Mouse (Mus musculus): ENCODE results near the gene Mafg.

Gene Mafg

GRCm38 (mm10) chr11:120648001-120648476, 14.6 kb upstream of the Mafg start, which contains the start of gene Myadml2:
TSS of gene Myadml2 (minus strand) at chr11:120648158.
- in situ Hi-C loops (cut with MboI; ENCODE audit: unreplicated experiment in 2 of 2) = no loop called here

DNA sequence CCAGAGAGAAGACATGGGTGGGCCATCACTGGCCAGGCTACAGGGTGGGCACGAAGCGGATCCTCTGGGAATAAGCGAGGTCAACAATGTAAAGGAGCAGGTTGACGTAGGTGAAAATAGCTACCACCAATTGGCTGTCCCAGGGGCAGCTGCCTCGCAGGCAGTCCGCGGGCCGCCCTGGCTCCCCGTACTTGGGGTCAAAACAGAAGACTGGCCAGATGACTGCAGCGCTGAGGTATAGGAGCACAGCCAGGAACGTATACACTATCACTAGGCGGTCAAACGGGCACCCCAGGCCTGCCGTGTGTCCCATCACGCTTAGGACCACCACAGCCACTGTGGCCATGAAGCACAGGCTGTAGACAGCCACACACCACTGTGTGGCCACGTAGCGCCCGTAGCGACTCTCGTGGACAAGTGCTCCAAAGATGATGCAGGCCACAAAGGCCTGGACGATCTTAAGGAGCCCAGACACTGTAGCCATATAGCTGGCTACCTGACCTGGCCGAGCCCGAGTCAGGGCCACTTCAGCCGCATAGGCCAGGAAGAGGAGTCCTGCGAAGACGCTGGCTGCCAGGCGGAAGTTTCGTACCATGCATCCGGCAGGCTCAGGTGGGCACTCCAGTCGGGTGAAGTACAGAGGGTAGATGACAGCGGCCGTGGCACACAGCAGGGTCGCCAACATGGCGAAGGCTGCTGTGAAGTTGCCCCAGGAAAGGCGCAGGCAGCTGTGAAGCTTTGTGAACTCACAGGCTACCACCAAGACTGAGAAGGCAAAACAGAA, 13.8 kb upstream of the Mafg start:
- in situ Hi-C loops (cut with MboI; ENCODE audit: unreplicated experiment in 2 of 2) = no loop called here

GRCm38 (mm10) chr11:120643601-120643987, 10.2 kb upstream of the Mafg start, which contains the start of gene Pycr1:
TSS of gene Pycr1 (minus strand) at chr11:120643769.
- in situ Hi-C loops (cut with MboI; ENCODE audit: unreplicated experiment in 2 of 2) = no loop called here

DNA sequence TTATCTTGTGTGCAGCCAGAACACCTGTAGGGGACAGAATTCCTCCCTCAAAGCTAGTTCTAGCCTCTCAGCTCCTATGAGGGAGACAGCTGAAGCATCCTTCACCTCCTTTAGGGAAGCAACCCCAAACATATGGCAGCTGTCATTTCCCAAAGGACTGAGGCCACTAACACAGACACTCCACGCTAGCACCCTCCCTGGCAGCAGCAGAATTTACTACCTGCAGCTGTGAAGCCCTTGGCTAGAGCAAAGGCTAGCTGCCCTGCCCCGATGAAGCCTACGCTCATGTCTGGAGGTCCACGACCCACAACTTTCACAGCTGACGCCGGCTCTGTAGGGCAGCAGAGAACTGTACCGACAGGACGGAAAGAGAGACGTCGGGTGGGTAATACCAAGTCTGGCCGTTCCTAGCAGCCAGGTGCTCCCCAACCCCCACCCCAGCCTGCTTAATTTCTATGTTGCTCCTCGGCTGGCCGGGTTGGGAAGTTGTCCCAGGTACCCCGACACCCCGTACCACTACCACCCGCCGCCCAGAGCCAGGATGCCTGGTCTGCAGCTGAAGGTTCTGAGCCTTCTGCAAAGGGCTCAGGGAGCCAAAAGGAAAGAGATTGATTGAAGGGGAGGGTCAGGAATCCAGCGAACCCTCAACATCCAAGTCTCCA, 9.7 kb upstream of the Mafg start:
- in situ Hi-C loops (cut with MboI; ENCODE audit: unreplicated experiment in 2 of 2) = no loop called here

GRCm38 (mm10) chr11:120641869-120642268, 8.5 kb upstream of the Mafg start:
- in situ Hi-C loops (cut with MboI; ENCODE audit: unreplicated experiment in 2 of 2) = no loop called here

DNA sequence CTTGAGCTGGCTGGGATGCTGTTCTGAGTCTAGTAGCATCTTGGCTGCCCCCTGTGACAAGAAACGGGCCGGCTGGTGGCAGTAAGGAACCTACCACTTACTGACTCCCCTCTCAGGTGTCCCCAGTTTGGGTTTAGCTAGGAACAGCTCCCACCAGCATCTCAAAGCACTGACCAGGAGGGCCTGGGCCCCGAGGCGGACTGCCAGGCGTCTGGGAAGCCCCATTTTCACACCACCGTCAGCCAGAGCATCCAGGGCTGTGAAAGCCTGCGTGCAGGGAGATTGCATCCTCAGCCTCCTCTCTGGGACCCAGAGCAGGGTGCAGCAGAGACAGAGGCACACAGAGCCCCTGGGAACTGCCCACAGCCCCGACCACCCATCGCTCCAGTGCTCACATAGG, 7.9 kb upstream of the Mafg start:
- in situ Hi-C loops (cut with MboI; ENCODE audit: unreplicated experiment in 2 of 2) = no loop called here

- in situ Hi-C loops (cut with MboI; ENCODE audit: unreplicated experiment in 2 of 2) = loop anchor here in 1 of 2 experiments (5.0 kb wide), 1 partner anchor 37 kb away; the partner anchor contains the start of gene Aspscr1
Observed at GRCm38 (mm10) chr11:120634810-120635209, 1.4 kb upstream of the Mafg start.

GRCm38 (mm10) chr11:120632559-120633519, 561 bp downstream of the Mafg start:
- in situ Hi-C loops (cut with MboI; ENCODE audit: unreplicated experiment in 2 of 2) = loop anchor here in 1 of 2 experiments (5.0 kb wide), 1 partner anchor 39 kb away; the partner anchor contains the start of gene Aspscr1

DNA sequence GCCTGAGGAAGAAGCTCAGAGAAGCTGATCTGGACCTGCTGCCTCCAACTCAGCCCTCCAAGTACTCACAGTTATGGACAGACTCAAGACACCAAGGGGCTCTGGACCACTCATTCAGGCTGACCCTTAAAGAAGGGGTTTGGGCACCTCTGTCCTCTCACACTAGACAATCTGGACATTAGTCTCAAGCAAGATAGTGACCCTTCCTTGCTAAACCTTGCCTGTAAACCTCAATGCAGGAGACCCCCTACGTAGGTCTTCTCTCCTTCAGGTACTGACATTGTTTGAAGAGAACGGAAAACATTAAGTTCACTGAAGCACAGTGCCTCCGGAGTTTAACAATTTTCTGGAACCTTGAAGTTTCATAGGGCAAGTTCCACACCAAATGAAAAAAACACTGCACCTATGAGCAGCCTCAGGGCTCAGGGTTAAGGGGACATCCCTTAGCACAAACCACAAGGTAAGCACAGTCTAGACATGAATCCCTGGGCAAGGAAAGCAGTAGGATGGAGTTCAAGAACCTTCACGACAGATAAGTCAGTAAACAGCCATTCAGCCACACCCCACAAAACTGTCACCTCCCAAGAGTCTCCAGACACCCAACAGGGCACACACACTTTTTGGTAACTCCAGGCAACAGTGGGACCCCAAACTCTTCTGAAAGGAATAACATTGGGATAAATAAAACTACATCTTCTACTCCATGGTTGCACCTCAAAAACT, 1.5 kb downstream of the Mafg start:
- in situ Hi-C loops (cut with MboI; ENCODE audit: unreplicated experiment in 2 of 2) = loop anchor here in 1 of 2 experiments (5.0 kb wide), 1 partner anchor 40 kb away; the partner anchor contains the start of gene Aspscr1

DNA sequence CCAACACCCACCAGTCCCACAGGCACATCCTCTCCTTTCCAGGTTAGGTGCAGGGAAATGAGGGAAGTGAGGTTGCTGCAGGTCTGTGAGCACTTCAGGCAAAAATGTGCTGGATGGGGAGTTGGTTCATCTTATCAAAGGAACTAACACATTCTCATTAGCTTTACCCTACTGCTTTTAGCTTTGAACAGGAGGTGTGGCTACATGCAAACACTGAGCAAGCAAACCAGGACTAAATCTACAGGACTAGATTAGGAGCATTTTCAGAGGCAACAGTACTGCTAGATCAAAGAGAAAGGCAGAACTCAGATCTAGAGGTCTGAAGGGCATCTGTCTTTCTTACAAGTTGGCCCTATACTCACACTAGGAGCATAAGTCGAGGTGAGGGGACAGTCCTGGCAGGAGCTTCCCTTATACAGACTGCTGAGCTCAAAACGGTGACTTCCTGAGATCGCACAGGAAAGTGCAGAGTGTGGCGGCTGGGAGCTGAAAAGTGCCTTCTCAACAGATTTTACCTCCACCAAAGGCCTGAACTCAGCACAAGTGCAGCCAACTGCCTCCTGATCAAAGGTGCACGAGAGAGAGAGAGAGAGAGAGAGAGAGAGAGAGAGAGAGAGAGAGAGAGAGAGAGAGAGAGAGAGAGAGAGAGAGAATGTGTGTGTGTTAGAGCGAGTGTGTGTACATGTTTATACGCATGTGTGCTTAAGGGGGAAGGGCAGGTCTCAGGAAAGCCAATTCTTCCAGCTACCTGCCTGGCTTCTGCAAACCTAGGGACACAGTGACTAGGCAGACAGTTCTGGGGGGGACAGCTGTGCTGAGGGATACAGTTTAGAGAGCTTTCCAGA, 2.3 kb downstream of the Mafg start:
- in situ Hi-C loops (cut with MboI; ENCODE audit: unreplicated experiment in 2 of 2) = loop anchor here in 1 of 2 experiments (5.0 kb wide), 1 partner anchor 41 kb away; the partner anchor contains the start of gene Aspscr1

DNA sequence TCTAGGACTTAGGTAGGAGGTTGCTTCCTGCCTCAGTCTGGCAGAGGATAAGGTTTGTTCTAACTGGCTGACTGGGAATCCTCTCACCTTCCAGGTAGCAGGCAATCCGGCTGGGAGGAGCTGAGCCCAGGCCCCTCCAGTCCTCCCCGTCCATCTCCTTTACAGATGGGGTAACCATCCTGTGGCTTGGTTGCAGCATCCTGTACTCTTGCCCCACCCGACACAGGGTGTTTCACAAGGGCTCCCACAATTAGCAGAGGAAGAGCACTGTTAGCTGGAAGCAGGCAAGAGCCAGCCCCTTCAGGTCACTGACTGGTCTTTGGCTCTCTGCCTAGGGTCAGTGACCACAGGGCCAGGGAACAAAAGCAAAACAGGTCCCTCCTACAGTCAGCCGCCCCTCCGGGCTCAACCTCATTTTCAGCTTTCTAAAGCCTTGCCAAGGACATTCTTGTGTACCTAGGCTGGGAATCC, 3.0 kb downstream of the Mafg start:
- in situ Hi-C loops (cut with MboI; ENCODE audit: unreplicated experiment in 2 of 2) = loop anchor here in 1 of 2 experiments (5.0 kb wide), 1 partner anchor 42 kb away; the partner anchor contains the start of gene Aspscr1

GRCm38 (mm10) chr11:120629911-120630310, 3.5 kb downstream of the Mafg start:
- in situ Hi-C loops (cut with MboI; ENCODE audit: unreplicated experiment in 2 of 2) = loop anchor here (5.0 to 10.0 kb wide), 2 partner anchors 42 to 145 kb away; partner anchors contain the start of gene Aspscr1 (in 1 of the 2)

- in situ Hi-C loops (cut with MboI; ENCODE audit: unreplicated experiment in 2 of 2) = loop anchor here in 1 of 2 experiments (10.0 kb wide), 1 partner anchor 145 kb away; no protein-coding TSS in a partner anchor
Observed at GRCm38 (mm10) chr11:120629341-120629730, 4.1 kb downstream of the Mafg start.

- in situ Hi-C loops (cut with MboI; ENCODE audit: unreplicated experiment in 2 of 2) = loop anchor here in 1 of 2 experiments (10.0 kb wide), 1 partner anchor 146 kb away; no protein-coding TSS in a partner anchor
Observed at GRCm38 (mm10) chr11:120628601-120629340, 4.6 kb downstream of the Mafg start.

DNA sequence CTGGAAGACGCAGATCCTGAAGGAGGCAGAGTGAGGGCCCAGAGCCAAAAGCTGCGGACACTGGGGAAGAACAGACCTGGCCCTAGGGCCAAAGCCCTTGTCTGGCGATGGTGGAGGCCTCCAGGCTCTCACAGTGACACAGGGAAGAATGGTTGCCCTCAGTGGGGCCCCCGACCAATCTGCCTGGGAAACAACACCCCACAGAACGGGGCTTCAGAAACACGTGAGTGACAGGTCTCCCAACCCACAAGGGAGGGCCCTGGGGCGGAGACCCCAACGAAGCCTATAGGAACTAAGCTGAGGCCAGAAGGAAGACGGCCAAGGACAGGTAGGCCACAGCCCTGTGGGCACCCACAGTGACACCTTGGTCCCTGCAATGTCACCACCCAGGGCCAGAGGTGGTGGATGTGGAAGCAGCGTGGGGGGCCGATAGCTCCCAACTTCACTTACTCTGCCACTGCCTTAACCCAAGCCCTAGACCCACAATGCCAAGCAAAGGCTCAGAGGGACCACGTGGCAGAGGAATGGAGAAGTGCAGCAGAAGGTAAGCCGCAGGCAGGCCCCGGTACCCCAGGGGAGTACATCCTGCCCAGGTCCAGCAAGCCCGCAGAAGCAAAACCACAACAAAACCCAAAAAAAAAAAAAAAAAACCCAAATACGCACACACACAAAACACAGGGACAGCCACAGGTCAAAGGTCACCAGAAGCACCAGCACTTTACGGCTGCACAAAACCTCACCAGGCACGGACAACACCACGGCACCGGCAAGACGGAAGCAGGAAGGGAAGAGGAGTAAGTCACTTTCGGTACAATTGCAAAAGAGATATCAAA, 5.7 kb downstream of the Mafg start:
- in situ Hi-C loops (cut with MboI; ENCODE audit: unreplicated experiment in 2 of 2) = loop anchor here in 1 of 2 experiments (10.0 kb wide), 1 partner anchor 147 kb away; no protein-coding TSS in a partner anchor

DNA sequence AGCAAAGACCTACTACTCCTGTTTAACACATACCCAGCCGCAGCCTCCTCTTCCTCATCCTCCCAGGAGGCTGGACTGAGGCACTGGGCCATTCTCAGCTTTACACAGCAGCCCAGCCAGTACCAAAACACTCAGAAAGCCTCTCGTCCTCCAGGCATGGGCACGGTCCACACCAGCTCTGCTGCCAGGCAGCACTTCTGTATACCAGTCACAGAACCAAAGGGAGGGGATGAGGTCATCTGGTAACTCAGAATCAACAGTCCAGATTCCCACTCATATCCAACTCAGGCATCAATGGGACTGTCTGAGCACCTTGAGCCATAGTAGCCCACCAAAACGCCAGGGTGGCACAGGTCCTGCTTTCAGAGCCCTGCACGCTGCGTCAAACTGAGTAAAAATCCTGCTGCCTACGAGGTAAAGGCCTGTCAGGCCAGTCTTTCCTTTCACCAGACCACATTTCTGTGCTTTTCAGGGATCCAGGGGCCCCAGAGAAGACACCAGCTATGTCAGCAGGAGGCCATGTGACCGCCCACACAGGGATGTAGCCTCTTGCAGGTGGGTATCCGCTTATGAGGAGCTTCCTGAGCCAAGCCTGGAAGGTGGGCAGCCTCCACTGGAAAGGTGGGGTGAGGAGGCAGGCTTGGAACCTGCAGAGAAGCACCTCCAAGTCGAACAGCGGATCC, 6.5 kb downstream of the Mafg start:
- in situ Hi-C loops (cut with MboI; ENCODE audit: unreplicated experiment in 2 of 2) = loop anchor here in 1 of 2 experiments (10.0 kb wide), 1 partner anchor 148 kb away; no protein-coding TSS in a partner anchor
